Mouse (Mus musculus) ES-E14 (cell line): Measurements from ENCODE around the gene Atp11c. TPM values are rescaled to one million over a fixed set of nuclear protein-coding genes. Genes with fewer than 3 reads are reported as not detected.
A peak's percentile ranks its signal among the peaks of the same experiment; 100 is the strongest.

Experiments
- DNase-seq: peaks from one replicate; pipeline ENCODE4 v3.0.0-alpha.2; 2013; ENCODE audit warnings: low read depth, low spot score
- H3K27ac ChIP-seq: 2 replicates; pipeline ENCODE4 v1.5.1; 2012; ENCODE audit warnings: low read depth, mild to moderate bottlenecking, low read length, moderate library complexity, mixed read lengths; ENCODE audit not compliant: poor library complexity, insufficient read depth, severe bottlenecking
- H3K36me3 ChIP-seq: 2 replicates; pipeline ENCODE4 v1.6.1; 2012; ENCODE audit warnings: mild to moderate bottlenecking, low read length, moderate library complexity, mixed read lengths; ENCODE audit not compliant: control insufficient read depth, poor library complexity, insufficient read depth, severe bottlenecking
- H3K4me1 ChIP-seq, 2 experiments: fragments of 150-350 bp in 1 of 2; sonication (generic) in 1 of 2; 2 replicates each; pipeline ENCODE4 v1.6.1; 2012; ENCODE audit warnings: low read length in 2 of 2, mild to moderate bottlenecking in 1 of 2, mixed read lengths in 1 of 2; ENCODE audit not compliant: control insufficient read depth in 2 of 2, insufficient read depth in 2 of 2, poor library complexity in 1 of 2
- H3K4me3 ChIP-seq, 2 experiments: fragments of 150-350 bp in 1 of 2; sonication (generic) in 1 of 2; 2 replicates each; pipeline ENCODE4 v1.5.1; 2012; ENCODE audit warnings: low read length in 2 of 2, low read depth in 1 of 2, mild to moderate bottlenecking in 1 of 2, mixed read lengths in 1 of 2; ENCODE audit not compliant: insufficient read depth in 1 of 2, poor library complexity in 1 of 2, severe bottlenecking in 1 of 2
- H3K9ac ChIP-seq: 2 replicates; pipeline ENCODE4 v1.6.1; 2012; ENCODE audit warnings: low read depth, mild to moderate bottlenecking, low read length, mixed read lengths; ENCODE audit not compliant: poor library complexity, insufficient read depth, severe bottlenecking
- H3K9me3 ChIP-seq: fragments of 150-350 bp; sonication (generic); 2 replicates; pipeline ENCODE4 v1.6.1; 2012; ENCODE audit warnings: low read depth, mild to moderate bottlenecking, low read length; ENCODE audit not compliant: control insufficient read depth, insufficient read depth
- CHD2 ChIP-seq: IDR thresholded peaks from 2 replicates; pipeline ENCODE4 v1.6.1; 2014; ENCODE audit warnings: mild to moderate bottlenecking, low read depth, low read length, inconsistent platforms
- HCFC1 ChIP-seq: IDR thresholded peaks from 2 replicates; pipeline ENCODE4 v1.6.1; 2012; ENCODE audit warnings: low read length, inconsistent platforms, borderline replicate concordance; ENCODE audit not compliant: insufficient read depth
- MAFK ChIP-seq: IDR thresholded peaks from 2 replicates; pipeline ENCODE4 v1.6.1; 2014; ENCODE audit warnings: mild to moderate bottlenecking, low read depth, low read length, inconsistent platforms; ENCODE audit not compliant: insufficient read depth
- ZC3H11A ChIP-seq: IDR thresholded peaks from 2 replicates; pipeline ENCODE4 v1.6.1; 2012; ENCODE audit warnings: low read depth, mild to moderate bottlenecking, inconsistent platforms, low read length, borderline replicate concordance
- ZNF384 ChIP-seq: IDR thresholded peaks from 2 replicates; pipeline ENCODE4 v1.6.1; 2012; ENCODE audit warnings: low read depth, low read length, inconsistent platforms
- in situ Hi-C, 2 experiments: fragments of 600-800 bp; cut with MboI; formaldehyde crosslinking; loops; one replicate each; pipeline ENCODE4 v1.15.1; 2025; ENCODE audit warnings: low sequenced_read_pairs in 2 of 2, inconsistent platforms in 1 of 2; ENCODE audit not compliant: unreplicated experiment in 2 of 2
- total RNA-seq: library from RNA; depleted of rRNA; stranded (reverse); fragments of 300-350 nt; gene quantifications from 2 replicates; pipeline ENCODE4 v1.2.3, GENCODE M21; 2012

Gene Atp11c
- total RNA-seq, 1 experiment: 12.4 TPM

GRCm38 (mm10) chrX:60321321-60321720, 271.2 kb downstream of the Atp11c start:
- no peaks in the 10 kb centered on the region for H3K4me1 ChIP-seq
- no peak overlapping the region for H3K27ac ChIP-seq
- no peak overlapping the region for H3K4me3 ChIP-seq
- DNase-seq: no peak
- no peaks in the 10 kb centered on the region for H3K9me3 ChIP-seq
- no peak overlapping the region for H3K9ac ChIP-seq
- H3K36me3 ChIP-seq: no peaks in the 10 kb centered on the region; the same call in 1 of the 2 replicates
- TF ChIP-seq MAFK (no peak), CHD2 (no peak), HCFC1 (no peak), ZC3H11A (no peak), ZNF384 (no peak)
- in situ Hi-C loops: no loop called here

GRCm38 (mm10) chrX:60317661-60318060, 274.8 kb downstream of the Atp11c start:
- Histone ChIP-seq H3K36me3 (no peaks in the 10 kb centered on the region; the same call in 1 of the 2 replicates), H3K9ac (no peak overlapping the region), H3K4me1 (no peaks in the 10 kb centered on the region), H3K4me3 (no peak overlapping the region), H3K27ac (no peak overlapping the region), H3K9me3 (no peaks in the 10 kb centered on the region)
- no peak for TF ChIP-seq ZC3H11A
- no peak for TF ChIP-seq MAFK
- no peak for TF ChIP-seq CHD2
- TF ChIP-seq ZNF384: no peak
- TF ChIP-seq HCFC1: no peak
- no peak for DNase-seq
- in situ Hi-C loops: no loop called here

GRCm38 (mm10) chrX:60292335-60292734, 300.2 kb downstream of the Atp11c start:
- TF ChIP-seq MAFK (no peak), ZC3H11A (no peak), HCFC1 (no peak), CHD2 (no peak), ZNF384 (no peak)
- Histone ChIP-seq H3K27ac (no peak overlapping the region), H3K4me1 (no peaks in the 10 kb centered on the region), H3K9me3 (no peaks in the 10 kb centered on the region), H3K4me3 (no peak overlapping the region), H3K36me3 (no peaks in the 10 kb centered on the region), H3K9ac (no peak overlapping the region)
- in situ Hi-C loops: no loop called here
- DNase-seq: no peak

- Histone ChIP-seq H3K9ac (no peak overlapping the region), H3K27ac (no peak overlapping the region), H3K4me1 (no peaks in the 10 kb centered on the region; a peak in 1 of 4 replicates), H3K9me3 (no peaks in the 10 kb centered on the region), H3K4me3 (no peak overlapping the region), H3K36me3 (no peaks in the 10 kb centered on the region)
- TF ChIP-seq MAFK: no peak
- TF ChIP-seq ZC3H11A: no peak
- TF ChIP-seq ZNF384: no peak
- TF ChIP-seq CHD2: no peak
- no peak for TF ChIP-seq HCFC1
- in situ Hi-C loops: no loop called here
- peak; percentile 34 for DNase-seq
Measured at GRCm38 (mm10) chrX:60255346-60255745, 337.2 kb downstream of the Atp11c start.

GRCm38 (mm10) chrX:60187726-60188125, 404.8 kb downstream of the Atp11c start:
- H3K4me1 ChIP-seq: 0 out of 4 replicates have a peak, but pooled peaks cover 0 to 3% of the 10 kb centered on the region in 2 experiments
- H3K27ac ChIP-seq: no peak overlapping the region
- H3K9ac ChIP-seq: no peak overlapping the region
- DNase-seq: no peak
- H3K36me3 ChIP-seq: no peaks in the 10 kb centered on the region
- TF ChIP-seq CHD2: no peak
- no peak for TF ChIP-seq HCFC1
- TF ChIP-seq ZC3H11A: no peak
- no peak for TF ChIP-seq MAFK
- no peak for TF ChIP-seq ZNF384
- in situ Hi-C loops: no loop called here
- no peak overlapping the region for H3K4me3 ChIP-seq
- H3K9me3 ChIP-seq: no peaks in the 10 kb centered on the region
